Mouse (Mus musculus): ENCODE data around the gene Tspyl2.

GRCm38 (mm10) chrX:152342358-152342901 is at the start of gene Tspyl2:
- 0 out of 2 replicates have a peak, but pooled peaks have one; percentile 17 for TF ChIP-seq EP300 (IDR thresholded peaks at IDR 0.05; ENCODE audit: insufficient read depth, low read depth, low read length)
- TF ChIP-seq CTCF (IDR thresholded peaks at IDR 0.05): no peak
